Mouse (Mus musculus) hindbrain, postnatal 0 days (tissue): ENCODE results near the gene Nup210l. TPM values are rescaled to one million over a fixed set of nuclear protein-coding genes. Genes with fewer than 3 reads are reported as not detected.
A peak's percentile ranks its signal among the peaks of the same experiment; 100 is the strongest.

Experiments used
- ATAC-seq: fragments of 200-750 bp; cut with Nextera tagmentation; 2 replicates; pipeline ENCODE4 v1.8.0; 2017; ENCODE audit warnings: mild to moderate bottlenecking, moderate TSS enrichment, moderate library complexity
- DNase-seq: peaks from one replicate; pipeline ENCODE4 v3.0.0-alpha.2; 2015; ENCODE audit warnings: low spot score
- H3K27ac ChIP-seq: fragments of 300-500 bp; sonication (generic); 2 replicates; pipeline ENCODE4 v1.5.1; 2014; ENCODE audit warnings: mild to moderate bottlenecking
- H3K27me3 ChIP-seq: fragments of 300-500 bp; sonication (generic); 2 replicates; pipeline ENCODE4 v1.6.1; 2014; ENCODE audit warnings: low read length, mixed read lengths; ENCODE audit not compliant: insufficient read depth
- H3K36me3 ChIP-seq: fragments of 300-500 bp; sonication (generic); 2 replicates; pipeline ENCODE4 v1.6.1; 2014; ENCODE audit warnings: low read length, mixed read lengths; ENCODE audit not compliant: insufficient read depth
- H3K4me1 ChIP-seq: fragments of 300-500 bp; sonication (generic); 2 replicates; pipeline ENCODE4 v1.6.1; 2014; ENCODE audit warnings: antibody characterized with exemption, low read length, mixed read lengths; ENCODE audit not compliant: insufficient read depth
- H3K4me2 ChIP-seq: fragments of 300-500 bp; sonication (generic); 2 replicates; pipeline ENCODE4 v1.6.1; 2014; ENCODE audit warnings: low read depth, mild to moderate bottlenecking, low read length, moderate library complexity, mixed read lengths
- H3K4me3 ChIP-seq: fragments of 300-500 bp; sonication (generic); 2 replicates; pipeline ENCODE4 v1.5.1; 2014; ENCODE audit warnings: low read length
- H3K9ac ChIP-seq: fragments of 300-500 bp; sonication (generic); replicated peaks from 2 replicates; pipeline ENCODE4 v1.6.1; 2014; ENCODE audit warnings: mild to moderate bottlenecking, low read length, moderate library complexity, mixed read lengths
- H3K9me3 ChIP-seq: fragments of 300-500 bp; sonication (generic); 2 replicates; pipeline ENCODE4 v1.6.1; 2016; ENCODE audit warnings: low read length, mixed read lengths
- CTCF ChIP-seq: IDR thresholded peaks from 2 replicates; pipeline ENCODE4 v1.5.1; 2016; ENCODE audit warnings: antibody characterized with exemption, control low read depth, low read depth
- WGBS: fragments of 180-500 bp; shearing (Covaris S2); extraction: QIAGEN DNeasy Blood & Tissue Kit; methylation state at CpG from one replicate; pipeline ENCODE4 v1.1.7; 2014; 5-methylcytosine and 5-hydroxymethylcytosine counted together
- polyA plus RNA-seq: library from polyadenylated mRNA; unstranded; fragments of >200 nt; fragmentation: Nextera tagmentation; extraction: Ambion mirVana; gene quantifications from 2 replicates; pipeline ENCODE4 v1.2.1, GENCODE M21; 2015
- total RNA-seq: library from RNA; depleted of rRNA; stranded (reverse); fragments of >200 nt; gene quantifications from 2 replicates; pipeline ENCODE4 v1.2.3, GENCODE M21; 2014

The Nup210l gene
- total and polyA plus RNA-seq, 2 experiments from 2014 or later = 0.11 to 0.52 TPM

- 0 out of 2 replicates have a peak overlapping the region, but pooled peaks have one; percentile 92 for H3K4me3 ChIP-seq
- H3K4me1 ChIP-seq = peaks cover 5% of the 10 kb centered on the region
- H3K9me3 ChIP-seq = no peaks in the 10 kb centered on the region
- no peak for TF ChIP-seq CTCF
- ATAC-seq = no peak
- H3K36me3 ChIP-seq = no peaks in the 10 kb centered on the region
- H3K9ac ChIP-seq = no peak overlapping the region
- WGBS = 83% methylated on average over 5 of the region's 5 CpGs
- H3K27ac ChIP-seq = no peak overlapping the region
- no peaks in the 10 kb centered on the region for H3K27me3 ChIP-seq
- no peak for DNase-seq
- peak overlapping the region; percentile 84 for H3K4me2 ChIP-seq
Observed at GRCm38 (mm10) chr3:90081365-90082240, 22.3 kb upstream of the Nup210l start.

- Histone ChIP-seq H3K9ac (no peak overlapping the region), H3K4me2 (peak overlapping the region; percentile 14; the same call in 1 of the 2 replicates), H3K9me3 (no peaks in the 10 kb centered on the region), H3K36me3 (peaks cover 13% of the 10 kb centered on the region; the same call in 1 of the 2 replicates), H3K27ac (no peak overlapping the region), H3K27me3 (no peaks in the 10 kb centered on the region), H3K4me1 (peaks cover 5% of the 10 kb centered on the region), H3K4me3 (no peak overlapping the region)
- DNase-seq (no peak), ATAC-seq (no peak)
- no peak for TF ChIP-seq CTCF
- 44% methylated on average over 5 of the region's 5 CpGs for WGBS
Observed at GRCm38 (mm10) chr3:90083034-90083433, 20.9 kb upstream of the Nup210l start.

GRCm38 (mm10) chr3:90083698-90084324 lies 20.1 kb upstream of the Nup210l start:
- no peak for TF ChIP-seq CTCF
- Histone ChIP-seq H3K27me3 (no peaks in the 10 kb centered on the region), H3K4me3 (no peak overlapping the region), H3K9ac (no peak overlapping the region), H3K36me3 (peaks cover 21% of the 10 kb centered on the region; the same call in 1 of the 2 replicates), H3K27ac (peak overlapping the region; percentile 58; the same call in 1 of the 2 replicates), H3K4me1 (peaks cover 5% of the 10 kb centered on the region), H3K4me2 (peak overlapping the region; percentile 14; the same call in 1 of the 2 replicates), H3K9me3 (no peaks in the 10 kb centered on the region)
- ATAC-seq = no peak
- no peak for DNase-seq
- 47% methylated on average over 3 of the region's 3 CpGs for WGBS

GRCm38 (mm10) chr3:90084790-90085189 lies 19.1 kb upstream of the Nup210l start:
- no peaks in the 10 kb centered on the region for H3K27me3 ChIP-seq
- H3K36me3 ChIP-seq = peaks cover 30% of the 10 kb centered on the region; the same call in 1 of the 2 replicates
- no peak overlapping the region for H3K9ac ChIP-seq
- H3K4me2 ChIP-seq = no peak overlapping the region
- no peaks in the 10 kb centered on the region for H3K9me3 ChIP-seq
- TF ChIP-seq CTCF = no peak
- peak overlapping the region; percentile 49; the same call in 1 of the 2 replicates for H3K27ac ChIP-seq
- no peak overlapping the region for H3K4me3 ChIP-seq
- no peak for DNase-seq
- 66% methylated on average over 4 of the region's 4 CpGs for WGBS
- no peak for ATAC-seq
- H3K4me1 ChIP-seq = peaks cover 5% of the 10 kb centered on the region

- Histone ChIP-seq H3K27me3 (no peaks in the 10 kb centered on the region), H3K27ac (no peak overlapping the region), H3K36me3 (peaks cover 35% of the 10 kb centered on the region), H3K9me3 (no peaks in the 10 kb centered on the region), H3K4me3 (no peak overlapping the region), H3K9ac (no peak overlapping the region), H3K4me2 (no peak overlapping the region), H3K4me1 (peaks cover 5% of the 10 kb centered on the region)
- ATAC-seq (no peak), DNase-seq (no peak)
- TF ChIP-seq CTCF = no peak
- 80% methylated on average over 6 of the region's 6 CpGs for WGBS
Observed at GRCm38 (mm10) chr3:90085281-90085680, 18.7 kb upstream of the Nup210l start.

GRCm38 (mm10) chr3:90086068-90086467 lies 17.9 kb upstream of the Nup210l start:
- DNase-seq (no peak), ATAC-seq (no peak)
- H3K4me3 ChIP-seq = no peak overlapping the region
- peaks cover 3% of the 10 kb centered on the region for H3K4me1 ChIP-seq
- no peak overlapping the region for H3K9ac ChIP-seq
- peaks cover 42% of the 10 kb centered on the region for H3K36me3 ChIP-seq
- no peaks in the 10 kb centered on the region for H3K9me3 ChIP-seq
- H3K27ac ChIP-seq = no peak overlapping the region
- H3K27me3 ChIP-seq = no peaks in the 10 kb centered on the region
- no peak for TF ChIP-seq CTCF
- WGBS = 89% methylated on average over 5 of the region's 5 CpGs
- H3K4me2 ChIP-seq = no peak overlapping the region
